Comparison of ENCODE assay signal across 21 mouse cellular contexts in genomic region chr1:168582434-168582833, GRCm38 (mm10).
A peak's percentile ranks its signal among the peaks of the same experiment; 100 is the strongest.
DNase-seq lines count a peak whose midpoint lies in the region; ATAC-seq lines count a peak whose summit lies in the region.
"Had no signal": no experiment of that assay in that cellular context is flagged by ENCODE, and none has a peak within 500 bp of the region (broad histone marks: within the 10 kb centered on the region; RNA-seq: fewer than 3 reads in every experiment).

No protein-coding gene starts in this region.

- peaks cover 38% of the 10 kb centered on the region for H3K27me3 ChIP-seq in heart, embryonic 10.5 days (ENCODE audit: insufficient read depth, poor library complexity, severe bottlenecking)
- peaks cover 16% of the 10 kb centered on the region for H3K27me3 ChIP-seq in heart, embryonic 12.5 days (replicated peaks)
- no peaks in the 10 kb centered on the region; the same call in 1 of the 2 replicates for H3K27me3 ChIP-seq in heart, embryonic 16.5 days (ENCODE audit: control insufficient read depth, insufficient read depth, low read length)
- H3K27me3 ChIP-seq: embryonic facial prominence, embryonic 12.5 days; forebrain, embryonic 13.5 days; forebrain, embryonic 15.5 days had no signal

- no peak overlapping the region for H3K27ac ChIP-seq in heart, embryonic 10.5 days
- no peak overlapping the region for H3K27ac ChIP-seq in heart, embryonic 12.5 days (ENCODE audit: poor library complexity, severe bottlenecking)
- H3K27ac ChIP-seq in heart, embryonic 16.5 days (ENCODE audit: low read length): no peak overlapping the region
- H3K27ac ChIP-seq: embryonic facial prominence, embryonic 10.5 days; embryonic facial prominence, embryonic 12.5 days; forebrain, embryonic 13.5 days; forebrain, embryonic 15.5 days had no signal

- no peak overlapping the region for H3K9ac ChIP-seq in heart, embryonic 12.5 days
- H3K9ac ChIP-seq in heart, embryonic 16.5 days (ENCODE audit: low read length): no peak overlapping the region
- H3K9ac ChIP-seq: embryonic facial prominence, embryonic 12.5 days; forebrain, embryonic 13.5 days; forebrain, embryonic 15.5 days; forebrain, postnatal 0 days had no signal

- no peaks in the 10 kb centered on the region for H3K36me3 ChIP-seq in heart, embryonic 10.5 days
- H3K36me3 ChIP-seq in heart, embryonic 12.5 days: no peaks in the 10 kb centered on the region
- H3K36me3 ChIP-seq in heart, embryonic 16.5 days (ENCODE audit: control insufficient read depth, insufficient read depth): no peaks in the 10 kb centered on the region
- H3K36me3 ChIP-seq: embryonic facial prominence, embryonic 10.5 days; embryonic facial prominence, embryonic 12.5 days; forebrain, embryonic 15.5 days had no signal

- H3K4me1 ChIP-seq in heart, embryonic 10.5 days: peaks cover 9% of the 10 kb centered on the region
- H3K4me1 ChIP-seq in heart, embryonic 12.5 days (replicated peaks): peaks cover 5% of the 10 kb centered on the region
- H3K4me1 ChIP-seq in heart, embryonic 16.5 days (ENCODE audit: control insufficient read depth, insufficient read depth, low read length): peaks cover 4% of the 10 kb centered on the region; the same call in 1 of the 2 replicates
- H3K4me1 ChIP-seq: embryonic facial prominence, embryonic 12.5 days; forebrain, embryonic 13.5 days; forebrain, embryonic 15.5 days had no signal

- no peaks in the 10 kb centered on the region for H3K9me3 ChIP-seq in heart, embryonic 10.5 days
- no peaks in the 10 kb centered on the region for H3K9me3 ChIP-seq in heart, embryonic 12.5 days (replicated peaks)
- H3K9me3 ChIP-seq in heart, embryonic 16.5 days (replicated peaks; ENCODE audit: control insufficient read depth, low read length): no peaks in the 10 kb centered on the region
- H3K9me3 ChIP-seq: embryonic facial prominence, embryonic 10.5 days; embryonic facial prominence, embryonic 12.5 days; forebrain, embryonic 13.5 days; forebrain, embryonic 15.5 days had no signal

- H3K4me3 ChIP-seq in heart, embryonic 10.5 days: no peak overlapping the region
- H3K4me3 ChIP-seq in heart, embryonic 12.5 days: no peak overlapping the region
- H3K4me3 ChIP-seq in heart, embryonic 16.5 days (ENCODE audit: low read length): no peak overlapping the region
- H3K4me3 ChIP-seq: embryonic facial prominence, embryonic 10.5 days; embryonic facial prominence, embryonic 12.5 days; forebrain, embryonic 13.5 days; forebrain, embryonic 15.5 days had no signal

- 24% methylated on average over 5 of the region's 5 CpGs for WGBS in heart, embryonic 10.5 days
- WGBS in heart, embryonic 12.5 days: 14% methylated on average over 5 of the region's 5 CpGs
- 19% methylated on average over 5 of the region's 5 CpGs for WGBS in heart, embryonic 16.5 days

- intact Hi-C loops in heart, postnatal 25 days (cut with DNase I): no loop called here

- ATAC-seq in heart, embryonic 12.5 days (ENCODE audit: insufficient number of reproducible peaks, low FRiP score): peak; percentile 67; the same call in 1 of the 2 replicates
- 0 out of 2 replicates have a peak, but pooled peaks have one; percentile 6 for ATAC-seq in heart, embryonic 16.5 days (replicated peaks; ENCODE audit: extremely low read depth, insufficient read depth, low FRiP score)
- ATAC-seq in megakaryocyte, adult 5-6 weeks (ENCODE audit: poor library complexity, severe bottlenecking): peak; percentile 52; the same call in 1 of the 2 replicates
- ATAC-seq: forebrain, embryonic 13.5 days; forebrain, embryonic 15.5 days; forebrain, postnatal 0 days had no signal

- H3K4me2 ChIP-seq in heart, embryonic 12.5 days: 0 out of 2 replicates have a peak overlapping the region, but pooled peaks have one; percentile 5
- H3K4me2 ChIP-seq in heart, embryonic 16.5 days (ENCODE audit: low read depth, low read length): no peak overlapping the region
- H3K4me2 ChIP-seq: embryonic facial prominence, embryonic 12.5 days; forebrain, embryonic 13.5 days; forebrain, embryonic 15.5 days had no signal

- peak; percentile 75 for DNase-seq in heart, embryonic 10.5 days (ENCODE audit: low spot score)
- DNase-seq in heart, postnatal 4 days: no peak
- no peak for DNase-seq in heart, adult 8-10 months (ENCODE audit: low spot score)
- DNase-seq in heart, postnatal 25 days (ENCODE audit: low spot score): no peak
- DNase-seq in layer of hippocampus, adult 11-12 months (ENCODE audit: low spot score): no peak
- DNase-seq: adrenal gland, adult 2 months; adrenal gland, postnatal 10 days; adrenal gland, postnatal 25 days; cerebellum, adult 11-12 months; cerebellum, adult 2 months; cerebellum, adult 9-10 months; cerebellum, postnatal 10 days; cerebellum, postnatal 25 days; forebrain, postnatal 0 days had no signal

Comparison
In these comparisons a context has a peak if more than half of its experiments do, and no peak if none do; other contexts are left out.
1. ATAC-seq: peak in every context shown above with its lines; median percentile 67 in heart, embryonic 12.5 days; 52 in megakaryocyte, adult 5-6 weeks; 6 in heart, embryonic 16.5 days.